In the genomic region with DNA sequence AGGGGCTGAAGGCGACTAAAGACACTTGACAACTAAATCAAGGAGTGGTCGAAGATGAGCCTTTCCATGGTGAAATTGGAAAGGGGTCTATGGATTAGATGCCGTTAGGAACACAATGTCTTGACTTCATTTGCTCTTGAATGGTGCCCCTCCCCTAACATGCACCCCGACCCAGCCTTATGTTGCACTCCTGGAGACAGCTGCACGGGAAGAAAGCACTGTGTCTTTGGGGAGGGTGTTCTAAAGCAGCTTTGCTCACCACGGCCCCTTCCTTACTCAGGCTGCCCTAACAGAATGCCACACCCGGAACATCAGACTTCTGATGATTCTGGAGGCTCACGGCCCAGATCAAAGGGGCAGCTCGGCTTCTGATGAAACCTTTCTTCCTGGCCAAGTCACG, we compare ENCODE assay signal across 21 mouse cellular contexts.
"Had no signal": no experiment of that assay in that cellular context is flagged by ENCODE, and none has a peak within 500 bp of the region (broad histone marks: within the 10 kb centered on the region; RNA-seq: fewer than 3 reads in every experiment).

No protein-coding gene starts in this region.

- H3K27me3 ChIP-seq: liver, embryonic 15.5 days; lung, embryonic 15.5 days; megakaryocyte, embryonic 14.5 days; midbrain, embryonic 13.5 days; midbrain, embryonic 15.5 days; neural tube, embryonic 13.5 days; neural tube, embryonic 15.5 days; stomach, embryonic 15.5 days had no signal

- H3K9me3 ChIP-seq: liver, embryonic 15.5 days; lung, embryonic 15.5 days; megakaryocyte, embryonic 14.5 days; midbrain, embryonic 13.5 days; midbrain, embryonic 15.5 days; neural tube, embryonic 13.5 days; neural tube, embryonic 15.5 days; stomach, embryonic 15.5 days had no signal

- H3K9ac ChIP-seq: liver, embryonic 15.5 days; liver, postnatal 0 days; lung, embryonic 15.5 days; midbrain, embryonic 13.5 days; midbrain, embryonic 15.5 days; neural tube, embryonic 13.5 days; neural tube, embryonic 15.5 days; stomach, embryonic 15.5 days had no signal

- H3K36me3 ChIP-seq: liver, embryonic 15.5 days; lung, embryonic 15.5 days; midbrain, embryonic 13.5 days; midbrain, embryonic 15.5 days; neural tube, embryonic 13.5 days; neural tube, embryonic 15.5 days; stomach, embryonic 15.5 days had no signal

- DNase-seq: liver, postnatal 0 days; lung, adult 2 months; lung, postnatal 14 days; lung, postnatal 36 days; right cerebral cortex, postnatal 14 days; thymus, adult 2 months; thymus, postnatal 25 days; thymus, postnatal 4 days had no signal

- ATAC-seq: liver, postnatal 0 days; lung, postnatal 0 days; midbrain, embryonic 13.5 days; midbrain, embryonic 15.5 days had no signal

- H3K4me2 ChIP-seq: liver, embryonic 15.5 days; lung, embryonic 15.5 days; midbrain, embryonic 11.5 days; midbrain, embryonic 13.5 days; midbrain, embryonic 15.5 days; neural tube, embryonic 13.5 days; neural tube, embryonic 15.5 days; stomach, embryonic 15.5 days had no signal

- H3K27ac ChIP-seq: liver, embryonic 15.5 days; lung, embryonic 15.5 days; macrophage; midbrain, embryonic 13.5 days; midbrain, embryonic 15.5 days; neural tube, embryonic 13.5 days; neural tube, embryonic 15.5 days; stomach, embryonic 15.5 days; stomach, postnatal 0 days had no signal

- H3K4me1 ChIP-seq: liver, embryonic 15.5 days; neural tube, embryonic 15.5 days; stomach, embryonic 15.5 days had no signal

- H3K4me3 ChIP-seq: liver, embryonic 15.5 days; lung, embryonic 15.5 days; megakaryocyte, embryonic 14.5 days; midbrain, embryonic 13.5 days; midbrain, embryonic 15.5 days; myocyte; neural tube, embryonic 13.5 days; neural tube, embryonic 15.5 days; stomach, embryonic 15.5 days had no signal
